Mouse (Mus musculus) brain, embryonic 14.5 days (tissue): ENCODE measurements around the gene Zfp58. TPM values are rescaled to one million over a fixed set of nuclear protein-coding genes. Genes with fewer than 3 reads are reported as not detected.

Experiments
- DNase-seq: peaks from one replicate; pipeline ENCODE4 v3.0.0-alpha.2; 2011; ENCODE audit warnings: low read depth
- CTCF ChIP-seq: fragments of 200-500 bp; IDR thresholded peaks from 2 replicates; pipeline ENCODE4 v1.5.1; 2012; ENCODE audit warnings: inconsistent platforms, mild to moderate bottlenecking, moderate library complexity, borderline replicate concordance; ENCODE audit not compliant: insufficient read depth, insufficient read length; ENCODE audit errors: extremely low read depth
- POLR2A ChIP-seq: fragments of 200-500 bp; IDR thresholded peaks from 2 replicates; pipeline ENCODE4 v1.6.1; 2012; ENCODE audit warnings: mild to moderate bottlenecking, inconsistent platforms, borderline replicate concordance; ENCODE audit not compliant: poor library complexity, insufficient read depth, insufficient read length, severe bottlenecking; ENCODE audit errors: extremely low read depth
- polyA plus RNA-seq: library from polyadenylated mRNA; depleted of rRNA; stranded (reverse); fragments of >200 nt; gene quantifications from 2 replicates; pipeline ENCODE4 v1.2.3, GENCODE M21; 2012; rRNA removed

The Zfp58 gene
- polyA plus RNA-seq, 1 experiment: 5.6 TPM

DNA sequence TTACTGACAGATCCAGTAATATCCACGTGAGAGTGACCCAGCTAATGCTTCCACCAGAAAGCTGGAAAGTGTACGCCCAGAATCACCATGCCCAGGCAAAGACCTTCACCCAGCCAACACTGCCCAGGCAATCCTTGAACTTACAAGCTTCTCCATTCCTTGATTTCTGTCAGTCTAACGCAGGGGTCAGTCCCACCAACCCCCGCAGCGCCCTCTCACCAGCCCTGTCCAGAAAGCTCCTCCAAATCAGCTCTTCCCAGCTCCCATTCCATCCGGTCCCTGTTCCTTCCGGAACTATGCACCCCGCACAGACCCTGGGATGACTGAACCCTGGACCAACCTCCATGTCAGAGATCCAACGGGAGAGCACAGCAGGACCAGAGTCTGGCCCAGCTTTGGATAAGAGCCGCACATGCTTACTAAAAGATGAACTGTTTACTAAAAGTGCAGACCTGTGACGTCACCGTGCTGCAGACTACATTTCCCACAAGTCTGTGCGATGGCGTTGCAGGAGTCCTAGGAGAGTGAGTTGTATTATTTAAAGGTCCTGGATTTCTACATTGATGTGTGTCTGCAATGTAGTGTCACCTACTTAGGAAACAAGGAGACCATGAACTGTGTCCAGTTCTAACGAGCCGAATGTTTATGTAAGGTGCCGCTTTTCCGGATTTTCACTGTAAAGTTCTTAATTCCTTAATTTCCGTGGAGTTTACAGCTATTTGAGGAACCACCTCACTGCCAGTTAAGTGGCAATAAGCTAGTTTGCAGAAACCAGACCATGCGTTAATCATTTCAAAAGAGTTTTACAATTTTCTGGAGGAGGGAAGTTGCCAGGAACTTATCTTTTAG lies 49.0 kb downstream of the Zfp58 start, which contains the start of gene Zfp874a:
Gene Zfp874a (minus strand): TSS at position 453 of the 849 bp plus-strand sequence.
- DNase-seq: peak; percentile 95
- TF ChIP-seq CTCF (no peak), POLR2A (no peak)

Other genes starting within 250 kb of the Zfp58 start
- 3.6 and 5.3 TPM in 2 replicates for gene Zfp458, start 222.1 kb downstream of the Zfp58 start, polyA plus RNA-seq
- 1.8 and 2.6 TPM in 2 replicates for gene Zfp457, start 194.1 kb downstream of the Zfp58 start, polyA plus RNA-seq
- gene Zfp595, start 168.0 kb downstream of the Zfp58 start, polyA plus RNA-seq: 2.2 and 2.3 TPM in 2 replicates
- 0.30 TPM in 1 of 2 replicates, not detected in the other for gene Gm28044, start 140.0 kb downstream of the Zfp58 start, polyA plus RNA-seq
- 0.66 and 0.70 TPM in 2 replicates for gene Zfp953, start 139.9 kb downstream of the Zfp58 start, polyA plus RNA-seq
- not detected in 2 replicates for gene Gm28041, start 124.8 kb downstream of the Zfp58 start, polyA plus RNA-seq
- gene Zfp456, start 124.7 kb downstream of the Zfp58 start, polyA plus RNA-seq: 0.32 and 0.42 TPM in 2 replicates
- 3.4 and 4.0 TPM in 2 replicates for gene Zfp429, start 100.7 kb downstream of the Zfp58 start, polyA plus RNA-seq
- gene Zfp459, start 79.1 kb downstream of the Zfp58 start, polyA plus RNA-seq: 0.59 TPM in 2 replicates
- gene Zfp874a, start 48.9 kb downstream of the Zfp58 start, polyA plus RNA-seq: 3.1 and 3.3 TPM in 2 replicates
- gene Zfp874b, start 16.3 kb downstream of the Zfp58 start, polyA plus RNA-seq: 2.9 and 3.3 TPM in 2 replicates
- gene Gm26965, start 25.6 kb upstream of the Zfp58 start, polyA plus RNA-seq: not detected in 2 replicates
- gene Zfp87, start 25.6 kb upstream of the Zfp58 start, polyA plus RNA-seq: 23.7 and 25.7 TPM in 2 replicates
- gene Zfp748, start 53.3 kb upstream of the Zfp58 start, polyA plus RNA-seq: 8.5 and 9.0 TPM in 2 replicates
- gene Zfp729b, start 109.2 kb upstream of the Zfp58 start, polyA plus RNA-seq: 2.7 and 3.3 TPM in 2 replicates
- gene Gm49345, start 137.2 kb upstream of the Zfp58 start, polyA plus RNA-seq: not detected in 2 replicates
- 3.6 and 4.3 TPM in 2 replicates for gene Zfp729a, start 137.2 kb upstream of the Zfp58 start, polyA plus RNA-seq
- gene Zfp738, start 186.5 kb upstream of the Zfp58 start, polyA plus RNA-seq: 9.9 and 12.2 TPM in 2 replicates
- gene Zfp65, start 228.6 kb upstream of the Zfp58 start, polyA plus RNA-seq: 7.3 and 10.3 TPM in 2 replicates